Mouse (Mus musculus): ENCODE results near the gene Dicer1. TPM values are rescaled to one million over a fixed set of nuclear protein-coding genes. Genes with fewer than 3 reads are reported as not detected.
"Not testable (repeated sequence)": the region's sequence is repeated elsewhere in the genome, so short reads cannot be mapped to it uniquely, and the experiment has no call there.

Gene Dicer1
- polyA plus RNA-seq, 1 experiment from 2014 or later = 42.1 TPM

DNA sequence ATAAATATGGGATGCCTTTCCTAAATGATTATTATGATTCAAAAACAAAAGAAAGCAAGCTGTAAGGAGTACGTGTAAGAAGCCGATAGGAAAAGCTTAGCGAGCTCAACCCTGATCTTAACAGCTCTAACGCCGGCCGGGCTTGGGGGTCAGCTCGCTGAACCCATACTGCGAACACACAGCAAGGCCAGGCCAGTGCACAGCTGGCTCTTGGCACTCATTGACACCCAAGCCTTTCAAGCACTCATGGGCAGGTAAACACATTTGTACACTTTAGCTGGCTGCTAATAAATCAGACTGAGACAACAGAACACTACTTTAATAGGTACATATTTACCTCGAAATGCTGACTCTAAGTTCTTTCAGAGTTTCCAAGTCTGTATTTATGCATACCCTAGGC lies 13.3 kb downstream of the Dicer1 start:
- no peaks in the 10 kb centered on the region for H3K36me3 ChIP-seq (replicated peaks)
- H3K4me2 ChIP-seq = no peak overlapping the region
- H3K9me3 ChIP-seq = no peaks in the 10 kb centered on the region
- peaks cover 57% of the 10 kb centered on the region for H3K4me1 ChIP-seq
- H3K27ac ChIP-seq = no peak overlapping the region
- H3K27me3 ChIP-seq (replicated peaks) = no peaks in the 10 kb centered on the region
- no peak overlapping the region for H3K4me3 ChIP-seq
- ATAC-seq (replicated peaks) = no peak
- H3K9ac ChIP-seq = no peak overlapping the region
- 66% methylated on average over 9 of the region's 9 CpGs for WGBS

GRCm38 (mm10) chr12:104737666-104738065 lies 14.1 kb downstream of the Dicer1 start:
- Histone ChIP-seq H3K27ac (no peak overlapping the region), H3K4me3 (no peak overlapping the region), H3K27me3 (replicated peaks) (no peaks in the 10 kb centered on the region), H3K9ac (no peak overlapping the region), H3K4me2 (no peak overlapping the region), H3K36me3 (replicated peaks) (no peaks in the 10 kb centered on the region), H3K9me3 (no peaks in the 10 kb centered on the region), H3K4me1 (peaks cover 58% of the 10 kb centered on the region)
- 51% methylated on average over 10 of the region's 10 CpGs for WGBS
- ATAC-seq (replicated peaks) = no peak

DNA sequence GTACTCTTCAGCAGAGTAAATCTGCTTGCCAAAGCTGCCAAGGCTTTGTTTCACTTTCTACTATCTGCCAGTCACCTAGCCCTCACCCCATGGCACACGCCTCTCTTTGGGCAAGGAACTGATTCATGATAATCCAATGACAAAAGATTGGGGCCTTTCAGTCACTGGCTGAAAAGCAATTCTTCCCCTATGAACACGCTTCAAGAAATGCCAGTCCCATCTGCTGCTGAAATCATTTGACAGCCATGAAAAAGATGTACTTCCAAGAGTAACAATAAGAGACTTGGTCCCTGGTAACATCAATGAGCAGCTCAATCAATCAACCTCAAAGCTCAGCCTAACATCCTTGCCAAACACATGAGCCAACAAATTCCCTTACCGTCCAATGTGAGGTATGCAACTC lies 15.8 kb downstream of the Dicer1 start:
- Histone ChIP-seq H3K4me1 (peaks cover 55% of the 10 kb centered on the region), H3K4me3 (no peak overlapping the region), H3K36me3 (replicated peaks) (no peaks in the 10 kb centered on the region), H3K27me3 (replicated peaks) (no peaks in the 10 kb centered on the region), H3K4me2 (no peak overlapping the region), H3K9ac (no peak overlapping the region), H3K9me3 (no peaks in the 10 kb centered on the region), H3K27ac (no peak overlapping the region)
- no peak for ATAC-seq (replicated peaks)
- WGBS = 12% methylated on average over 3 of the region's 3 CpGs

GRCm38 (mm10) chr12:104733165-104733564 lies 18.6 kb downstream of the Dicer1 start:
- H3K4me3 ChIP-seq = no peak overlapping the region
- no peaks in the 10 kb centered on the region for H3K9me3 ChIP-seq
- no peaks in the 10 kb centered on the region for H3K27me3 ChIP-seq (replicated peaks)
- no peak overlapping the region for H3K4me2 ChIP-seq
- peaks cover 47% of the 10 kb centered on the region for H3K4me1 ChIP-seq
- no peak for ATAC-seq (replicated peaks)
- H3K36me3 ChIP-seq (replicated peaks) = peaks cover 13% of the 10 kb centered on the region; the same call in 1 of the 2 replicates
- H3K9ac ChIP-seq = no peak overlapping the region
- H3K27ac ChIP-seq = no peak overlapping the region

DNA sequence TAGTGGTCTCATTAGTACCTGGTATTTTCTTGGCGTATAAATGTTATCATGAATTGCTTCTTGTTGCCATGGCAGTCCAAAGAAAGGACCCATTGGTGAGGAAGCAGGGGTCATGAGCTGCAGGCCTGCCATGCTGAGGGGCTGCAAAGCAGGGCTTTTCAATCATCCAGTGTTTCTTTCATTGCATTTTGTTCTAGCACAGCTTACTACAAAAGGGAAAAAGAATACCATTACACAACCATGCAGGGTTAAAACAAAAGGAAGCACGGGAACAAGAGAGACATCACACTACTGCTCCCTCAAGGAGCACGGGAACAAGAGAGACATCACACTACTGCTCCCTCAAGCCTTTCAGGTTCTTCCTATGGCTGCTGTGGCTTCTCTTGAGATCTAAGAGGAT lies 20.0 kb downstream of the Dicer1 start:
- ATAC-seq (replicated peaks) = no peak
- Histone ChIP-seq H3K27me3 (replicated peaks) (no peaks in the 10 kb centered on the region), H3K4me2 (no peak overlapping the region), H3K36me3 (replicated peaks) (peaks cover 22% of the 10 kb centered on the region; the same call in 1 of the 2 replicates), H3K9me3 (no peaks in the 10 kb centered on the region), H3K9ac (no peak overlapping the region), H3K27ac (no peak overlapping the region), H3K4me3 (no peak overlapping the region), H3K4me1 (peaks cover 38% of the 10 kb centered on the region)
- 17% methylated on average over 3 of the region's 3 CpGs for WGBS

DNA sequence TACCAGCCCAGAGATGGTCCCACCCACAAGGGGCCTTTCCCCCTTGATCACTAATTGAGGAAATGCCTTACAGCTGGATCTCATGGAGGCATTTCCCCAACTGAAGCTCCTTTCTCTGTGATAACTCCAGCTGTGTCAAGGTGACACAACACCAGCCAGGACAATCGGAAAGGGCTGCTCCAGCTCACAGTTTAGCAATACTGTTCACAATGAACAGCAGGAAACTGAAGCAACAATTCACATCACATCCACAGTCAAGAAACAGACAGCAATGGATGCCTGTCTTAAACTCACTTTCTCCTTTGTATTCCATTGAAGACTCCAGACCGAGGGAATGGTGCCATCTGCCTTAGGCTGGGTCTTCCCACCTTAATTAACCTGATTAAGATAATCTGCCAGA lies 25.3 kb downstream of the Dicer1 start:
- not testable (repeated sequence) for ATAC-seq (replicated peaks); H3K27ac ChIP-seq; H3K4me3 ChIP-seq; H3K9me3 ChIP-seq; H3K4me1 ChIP-seq; H3K4me2 ChIP-seq; H3K27me3 ChIP-seq (replicated peaks); H3K9ac ChIP-seq
- 87% methylated on average over 2 of the region's 2 CpGs for WGBS
- H3K36me3 ChIP-seq (replicated peaks) = peaks cover 37% of the 10 kb centered on the region; the same call in 1 of the 2 replicates

DNA sequence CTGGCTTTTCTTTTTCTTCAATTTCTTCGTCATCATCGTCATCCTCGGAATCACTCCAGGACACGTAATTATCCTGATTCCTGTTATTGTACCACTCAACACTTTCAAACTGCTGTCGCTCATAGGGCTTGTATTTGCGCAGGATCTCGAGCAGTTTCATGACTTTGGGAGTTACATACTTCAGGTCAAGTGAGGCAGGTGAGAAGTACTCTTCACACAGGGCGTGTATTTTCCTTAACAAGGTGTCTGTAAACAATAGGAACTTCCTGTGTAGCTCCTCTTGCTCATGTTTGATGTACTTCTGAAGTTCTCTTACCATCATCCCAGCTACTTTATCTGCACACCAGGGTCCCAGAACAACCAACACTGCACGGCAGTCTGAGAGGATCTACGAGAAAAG lies 29.7 kb downstream of the Dicer1 start:
- no peak overlapping the region for H3K9ac ChIP-seq
- no peaks in the 10 kb centered on the region for H3K27me3 ChIP-seq (replicated peaks)
- peaks cover 18% of the 10 kb centered on the region; the same call in 1 of the 2 replicates for H3K36me3 ChIP-seq (replicated peaks)
- H3K9me3 ChIP-seq = no peaks in the 10 kb centered on the region
- ATAC-seq (replicated peaks) = no peak
- H3K27ac ChIP-seq = no peak overlapping the region
- H3K4me1 ChIP-seq = no peaks in the 10 kb centered on the region
- 97% methylated on average over 10 of the region's 10 CpGs for WGBS
- H3K4me2 ChIP-seq = no peak overlapping the region
- no peak overlapping the region for H3K4me3 ChIP-seq

GRCm38 (mm10) chr12:104721011-104721410 lies 30.7 kb downstream of the Dicer1 start:
- H3K4me2 ChIP-seq = no peak overlapping the region
- no peaks in the 10 kb centered on the region for H3K27me3 ChIP-seq (replicated peaks)
- ATAC-seq (replicated peaks) = no peak
- H3K36me3 ChIP-seq (replicated peaks) = peaks cover 13% of the 10 kb centered on the region; the same call in 1 of the 2 replicates
- no peak overlapping the region for H3K9ac ChIP-seq
- 88% methylated on average over 3 of the region's 3 CpGs for WGBS
- H3K9me3 ChIP-seq = no peaks in the 10 kb centered on the region
- no peaks in the 10 kb centered on the region for H3K4me1 ChIP-seq
- no peak overlapping the region for H3K27ac ChIP-seq
- no peak overlapping the region for H3K4me3 ChIP-seq

- Histone ChIP-seq H3K9ac (no peak overlapping the region), H3K4me2 (no peak overlapping the region), H3K27ac (no peak overlapping the region), H3K27me3 (replicated peaks) (no peaks in the 10 kb centered on the region), H3K36me3 (replicated peaks) (peaks cover 8% of the 10 kb centered on the region; the same call in 1 of the 2 replicates), H3K9me3 (no peaks in the 10 kb centered on the region), H3K4me3 (no peak overlapping the region), H3K4me1 (no peaks in the 10 kb centered on the region)
- 84% methylated on average over 5 of the region's 5 CpGs for WGBS
- no peak for ATAC-seq (replicated peaks)
Measured at GRCm38 (mm10) chr12:104718956-104719355, 32.8 kb downstream of the Dicer1 start.

DNA sequence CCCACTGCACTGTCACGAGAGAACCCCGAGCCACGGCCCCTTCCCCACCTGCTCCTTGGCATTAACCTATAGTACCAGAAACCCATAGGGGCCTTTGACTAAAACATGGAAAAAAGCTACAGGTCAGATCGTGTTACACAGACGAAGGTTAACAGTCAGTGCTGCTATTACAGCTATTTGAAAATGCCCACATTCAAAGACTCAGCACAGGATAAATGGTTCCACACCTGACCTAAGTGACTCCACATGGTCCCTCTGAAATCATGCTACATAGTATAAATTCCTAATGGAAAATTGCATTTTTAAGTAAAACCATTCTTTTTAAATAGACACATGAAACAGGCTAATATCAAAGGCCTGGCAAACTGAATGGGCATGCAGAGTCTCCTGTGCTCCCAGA lies 35.3 kb downstream of the Dicer1 start:
- no peak overlapping the region for H3K27ac ChIP-seq
- no peaks in the 10 kb centered on the region for H3K4me1 ChIP-seq
- no peak overlapping the region for H3K9ac ChIP-seq
- 90% methylated on average over 5 of the region's 5 CpGs for WGBS
- no peaks in the 10 kb centered on the region for H3K27me3 ChIP-seq (replicated peaks)
- H3K9me3 ChIP-seq = no peaks in the 10 kb centered on the region
- peaks cover 9% of the 10 kb centered on the region; the same call in 1 of the 2 replicates for H3K36me3 ChIP-seq (replicated peaks)
- H3K4me3 ChIP-seq = no peak overlapping the region
- ATAC-seq (replicated peaks) = no peak
- no peak overlapping the region for H3K4me2 ChIP-seq

DNA sequence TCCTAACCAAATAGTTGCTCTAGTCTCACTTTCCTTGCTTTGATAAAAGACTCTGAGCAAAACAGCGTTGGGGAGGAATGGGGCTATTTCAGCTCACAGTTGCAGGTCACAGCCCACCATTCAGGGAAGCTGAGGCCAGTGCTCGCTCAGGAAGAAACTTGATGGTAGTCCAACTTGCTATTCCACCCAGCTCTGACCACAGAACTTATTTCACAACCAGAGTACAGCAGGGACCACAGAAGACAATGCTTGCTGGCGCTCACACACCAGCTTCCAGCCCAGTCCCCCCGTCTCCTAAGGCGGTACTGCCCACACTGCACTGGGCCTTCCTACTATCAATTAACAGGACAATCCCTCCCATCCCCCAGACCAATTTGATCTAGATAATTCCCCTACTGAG lies 36.3 kb downstream of the Dicer1 start:
- Histone ChIP-seq H3K36me3 (replicated peaks) (peaks cover 15% of the 10 kb centered on the region), H3K9ac (no peak overlapping the region), H3K4me2 (no peak overlapping the region), H3K4me3 (no peak overlapping the region), H3K4me1 (no peaks in the 10 kb centered on the region), H3K9me3 (no peaks in the 10 kb centered on the region), H3K27ac (no peak overlapping the region), H3K27me3 (replicated peaks) (no peaks in the 10 kb centered on the region)
- WGBS = 91% methylated on average over 5 of the region's 5 CpGs
- no peak for ATAC-seq (replicated peaks)

DNA sequence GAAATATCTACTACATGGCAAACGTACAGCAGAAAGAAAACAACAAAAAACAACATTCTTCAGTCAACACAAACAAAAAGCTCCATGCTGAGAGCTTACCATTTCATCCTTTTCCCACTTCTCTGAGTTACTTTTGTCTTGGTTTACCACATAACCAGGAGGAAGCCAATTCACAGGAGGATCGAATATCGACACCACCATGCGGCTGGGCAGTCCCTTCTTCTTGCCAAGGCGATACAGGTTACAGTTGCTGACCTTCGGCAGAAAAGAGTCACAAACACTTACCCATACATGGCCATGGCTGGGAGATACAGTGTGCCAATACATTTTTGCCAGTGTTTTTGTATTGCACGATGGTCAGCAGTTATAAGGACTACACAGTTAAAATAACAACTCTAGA lies 51.5 kb downstream of the Dicer1 start:
- WGBS = 74% methylated on average over 7 of the region's 7 CpGs
- H3K36me3 ChIP-seq (replicated peaks) = peaks cover 35% of the 10 kb centered on the region
- no peak for ATAC-seq (replicated peaks)
- no peak overlapping the region for H3K9ac ChIP-seq
- H3K9me3 ChIP-seq = no peaks in the 10 kb centered on the region
- H3K4me1 ChIP-seq = no peaks in the 10 kb centered on the region
- no peak overlapping the region for H3K27ac ChIP-seq
- no peaks in the 10 kb centered on the region for H3K27me3 ChIP-seq (replicated peaks)
- H3K4me2 ChIP-seq = no peak overlapping the region
- H3K4me3 ChIP-seq = no peak overlapping the region

GRCm38 (mm10) chr12:104699753-104700152 lies 52.0 kb downstream of the Dicer1 start:
- no peak overlapping the region for H3K27ac ChIP-seq
- H3K4me2 ChIP-seq = no peak overlapping the region
- no peaks in the 10 kb centered on the region for H3K4me1 ChIP-seq
- no peak overlapping the region for H3K4me3 ChIP-seq
- WGBS = 39% methylated on average over 8 of the region's 8 CpGs
- H3K27me3 ChIP-seq (replicated peaks) = no peaks in the 10 kb centered on the region
- ATAC-seq (replicated peaks) = no peak; the same call in 1 of the 2 replicates
- H3K9ac ChIP-seq = no peak overlapping the region
- H3K9me3 ChIP-seq = no peaks in the 10 kb centered on the region
- H3K36me3 ChIP-seq (replicated peaks) = peaks cover 32% of the 10 kb centered on the region
